Mouse (Mus musculus) retina, postnatal 7 days (tissue): ENCODE measurements around the gene Kdelc2.

ENCODE experiments used
- DNase-seq: peaks from one replicate; pipeline ENCODE4 v3.0.0-alpha.2; 2012; ENCODE audit warnings: low read depth, low spot score

Kdelc2 gene

DNA sequence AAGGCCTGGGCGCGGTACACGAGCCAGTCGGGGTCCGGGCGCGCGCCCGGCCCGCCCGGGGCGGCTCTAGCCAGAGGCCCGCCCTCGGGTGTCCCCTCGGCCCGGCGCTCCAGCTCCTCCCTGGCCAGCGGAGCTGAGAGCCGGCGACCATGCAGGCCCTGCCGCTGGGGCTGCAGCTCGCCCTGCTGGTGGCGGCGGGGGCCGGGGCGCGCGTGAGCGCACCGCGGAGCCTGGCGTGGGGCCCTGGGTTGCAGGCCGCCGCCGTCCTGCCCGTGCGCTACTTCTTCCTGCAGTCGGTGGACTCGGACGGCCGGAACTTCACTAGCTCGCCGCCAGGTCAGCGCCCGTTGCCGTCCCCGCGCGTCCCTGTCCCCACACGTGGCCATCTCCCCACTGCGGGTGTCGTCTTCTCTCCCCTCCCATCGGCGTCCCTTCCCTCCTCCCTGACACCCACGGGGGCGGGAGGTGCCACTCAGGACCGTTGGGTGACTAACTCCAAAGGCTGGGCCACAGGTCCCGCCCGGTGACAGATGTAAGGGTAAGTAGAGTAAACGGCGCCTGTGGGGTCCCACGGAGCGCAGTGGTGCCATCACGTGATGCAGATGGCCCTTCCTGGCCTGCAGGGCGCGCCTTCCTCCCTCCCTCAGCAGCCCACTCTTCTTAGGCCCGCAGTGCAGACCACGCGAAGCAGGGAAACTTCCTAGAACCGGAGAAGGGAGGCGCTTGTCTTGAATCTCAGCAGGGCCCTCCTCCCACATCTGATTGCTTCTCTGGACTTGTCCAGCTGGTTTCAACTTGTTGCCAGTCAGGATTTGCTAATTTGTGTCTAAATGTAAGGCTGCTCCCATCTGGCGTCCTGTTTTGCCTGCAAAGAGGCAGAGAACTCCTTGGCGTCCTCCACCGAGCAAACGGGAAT is at the start of gene Kdelc2:
Gene Kdelc2 (plus strand): TSS at position 75 of the 916 bp plus-strand sequence.
- DNase-seq, result peak; percentile 41

DNA sequence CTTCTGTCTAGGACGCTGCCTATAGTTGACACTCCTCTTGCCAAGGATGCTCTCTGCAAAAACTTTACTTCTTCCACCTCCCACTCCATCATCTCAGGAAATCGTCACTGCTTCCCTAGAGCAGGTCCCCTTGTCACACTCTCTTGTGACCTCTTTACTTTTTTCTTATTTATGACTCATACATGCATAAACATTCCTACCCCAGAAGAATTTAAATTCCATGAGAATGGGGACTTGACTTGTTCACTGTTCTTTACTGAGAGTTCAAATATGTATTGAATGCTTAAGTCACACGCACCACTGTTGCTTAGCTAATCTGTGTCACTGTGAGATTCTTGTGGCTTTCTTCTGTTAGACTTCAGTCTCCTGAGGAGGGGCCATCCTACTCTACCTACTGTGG is 48.7 kb upstream of the Kdelc2 start:
- DNase-seq, result no peak

DNA sequence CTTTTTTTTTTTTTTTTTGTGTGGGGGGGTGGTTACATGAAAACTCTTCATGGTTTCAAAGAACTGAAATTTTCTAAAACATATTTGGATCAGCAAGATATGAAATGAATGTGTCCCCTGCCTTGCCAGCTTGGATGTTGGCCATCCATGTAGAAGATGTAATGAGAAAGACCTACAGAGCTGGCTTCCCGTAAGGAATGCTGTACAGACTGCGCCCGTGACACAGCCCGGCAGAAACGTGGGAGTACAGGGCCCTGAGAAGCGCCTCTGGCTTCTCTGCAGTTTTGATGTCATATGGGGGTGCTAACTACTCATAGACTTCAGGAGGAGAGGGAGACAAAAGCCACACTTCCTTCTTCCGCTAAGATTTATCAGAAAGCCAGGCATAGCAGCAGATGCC is 44.2 kb upstream of the Kdelc2 start:
- DNase-seq, result no peak

DNA sequence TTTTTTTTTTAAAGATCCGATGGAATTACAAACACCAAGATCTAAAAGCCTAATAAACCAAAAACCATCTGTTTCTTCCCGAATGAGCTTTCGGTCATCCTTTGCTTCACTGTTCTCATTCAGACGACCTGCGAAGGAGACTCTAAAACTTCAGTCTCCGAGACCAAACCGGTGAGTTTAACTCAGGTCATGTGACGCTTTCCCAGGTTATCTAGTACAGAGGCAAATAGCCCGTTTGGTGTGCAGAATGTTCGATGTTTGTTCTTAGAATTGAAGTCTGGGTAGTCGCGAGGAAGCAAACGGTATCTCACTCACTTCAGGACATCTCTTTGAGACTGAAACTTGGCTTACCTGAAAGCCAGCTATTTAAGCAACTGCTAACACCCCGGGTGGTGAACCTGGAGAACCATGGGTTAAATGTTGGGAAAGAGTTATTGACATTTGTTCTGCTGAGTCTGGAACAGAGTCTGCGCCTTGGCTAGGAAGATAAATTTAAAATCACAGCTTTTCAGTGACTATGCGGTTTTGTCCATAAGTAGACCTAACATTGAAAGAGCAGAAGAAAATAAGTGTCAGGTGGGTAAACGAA is 43.4 kb upstream of the Kdelc2 start:
- no peak for DNase-seq

DNA sequence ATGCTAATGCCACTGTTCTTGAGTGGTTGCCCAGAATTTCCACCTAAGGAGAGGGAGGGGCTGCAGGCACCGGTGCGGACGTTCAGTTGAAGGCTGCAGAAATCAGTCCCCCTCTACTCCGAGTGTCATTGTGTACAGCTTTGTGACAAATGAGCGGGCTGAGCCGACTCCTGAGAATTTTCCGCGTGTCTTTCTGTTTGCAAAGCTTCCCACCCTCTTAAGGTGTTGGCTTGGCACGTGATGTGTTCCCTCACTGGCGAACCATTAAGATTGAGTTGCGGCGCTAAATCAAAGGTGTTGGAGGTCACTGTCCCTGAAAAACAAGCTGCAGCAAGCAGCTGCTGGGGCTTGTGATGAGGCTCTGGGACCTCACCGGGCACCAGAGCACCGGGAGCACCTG is 42.9 kb upstream of the Kdelc2 start:
- DNase-seq, result no peak

DNA sequence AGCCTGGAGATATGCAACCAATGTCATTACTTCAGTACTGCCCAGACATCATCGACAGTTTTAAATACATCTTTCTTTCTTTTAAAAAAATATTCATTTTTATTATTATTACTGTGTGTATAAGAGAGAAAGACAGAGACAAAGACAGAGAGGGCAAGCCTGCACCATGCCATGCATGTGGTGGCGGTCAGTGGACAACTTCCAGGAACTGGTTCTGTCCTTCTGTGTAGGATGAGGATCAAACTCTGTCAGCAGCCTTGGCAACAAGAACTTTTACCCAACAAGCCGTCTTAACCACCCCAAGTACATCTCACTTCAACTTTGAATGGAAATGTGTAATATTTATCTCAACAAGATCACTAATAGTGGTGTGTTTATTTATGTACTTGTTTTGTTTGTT is 41.8 kb upstream of the Kdelc2 start:
- DNase-seq, result no peak

GRCm38 (mm10) chr9:53344646-53345432 is 39.0 kb upstream of the Kdelc2 start:
- no peak for DNase-seq

DNA sequence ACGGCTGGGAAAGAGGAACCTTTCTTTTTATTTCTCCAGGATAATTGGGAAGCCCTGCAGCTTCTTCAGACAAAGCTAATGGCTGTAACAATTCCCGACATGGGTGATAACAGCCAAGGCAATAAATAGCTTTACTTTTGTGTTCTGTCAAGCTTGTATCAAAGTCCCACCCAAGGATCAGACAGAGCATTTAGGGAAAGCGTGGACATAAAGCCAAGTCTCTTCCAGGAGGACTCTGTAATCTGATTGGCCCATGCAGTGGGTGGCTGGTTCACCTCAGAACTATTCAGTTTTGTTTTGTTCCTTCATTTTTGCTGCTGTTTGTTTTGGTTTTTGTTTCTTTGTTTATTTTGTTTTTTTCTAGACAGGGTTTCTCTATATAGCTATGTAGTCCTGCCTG is 38.1 kb upstream of the Kdelc2 start:
- no peak for DNase-seq

DNA sequence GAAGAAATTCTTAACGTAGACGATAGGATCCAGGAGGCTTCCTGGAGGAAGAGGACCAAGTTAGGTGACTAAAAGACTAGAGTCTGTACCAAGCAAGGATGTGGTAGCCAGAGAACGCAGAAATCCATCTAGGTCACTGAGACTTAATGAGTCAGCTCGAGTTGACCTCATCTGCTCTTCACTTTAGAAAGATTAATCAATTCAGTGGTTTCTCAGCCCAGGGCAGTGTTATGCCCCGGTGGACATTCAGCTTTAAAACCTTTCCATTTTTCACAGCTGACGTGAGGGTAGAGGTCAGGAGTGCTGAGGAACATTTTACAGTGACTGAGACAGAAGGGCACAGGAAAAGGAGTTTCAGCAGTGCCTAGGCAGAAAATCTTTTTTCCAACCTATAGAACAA is 37.4 kb upstream of the Kdelc2 start:
- no peak for DNase-seq

- DNase-seq, result no peak
Measured at GRCm38 (mm10) chr9:53349211-53349610, 34.6 kb upstream of the Kdelc2 start.

DNA sequence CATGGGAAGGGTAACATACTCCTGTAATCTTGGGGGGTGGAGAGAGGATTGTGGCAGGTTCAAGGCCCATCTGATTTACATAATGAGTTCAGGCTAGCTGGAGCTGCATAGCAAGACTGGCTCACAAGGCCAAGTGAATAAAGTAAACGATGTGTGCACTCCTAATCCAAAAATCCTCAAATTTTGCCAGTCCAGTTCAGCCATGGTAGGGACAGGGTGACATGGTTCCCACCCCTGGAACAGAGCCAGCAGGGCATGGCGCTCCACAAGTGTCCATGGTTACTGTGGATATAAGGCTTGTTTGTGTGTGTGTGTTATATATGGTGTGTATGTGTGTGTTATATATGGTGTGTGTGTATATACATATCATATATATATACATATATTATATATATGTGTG is 33.5 kb upstream of the Kdelc2 start:
- no peak for DNase-seq

- no peak for DNase-seq
Measured at GRCm38 (mm10) chr9:53351899-53352298, 31.9 kb upstream of the Kdelc2 start.

DNA sequence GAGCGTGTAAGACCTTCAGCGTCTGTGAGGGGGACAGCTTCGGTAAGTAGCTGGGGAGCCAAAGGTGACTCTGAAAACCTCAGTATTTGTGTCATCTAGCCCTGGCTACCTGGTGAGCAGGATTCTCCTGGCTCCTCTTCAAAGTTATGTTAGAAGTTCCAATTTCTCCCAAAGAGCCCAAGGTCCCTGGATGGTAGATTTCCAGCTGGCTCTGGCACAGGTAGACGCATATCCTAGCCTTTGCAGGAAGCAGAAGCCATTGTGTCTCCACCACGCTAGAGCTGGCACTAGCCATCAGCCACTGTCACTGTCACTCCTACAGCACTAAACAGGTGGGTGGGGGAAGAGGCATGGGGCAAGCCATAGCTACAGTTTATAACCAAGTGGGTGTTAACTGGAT is 30.7 kb upstream of the Kdelc2 start:
- no peak for DNase-seq

- DNase-seq, result no peak
Measured at GRCm38 (mm10) chr9:53356219-53357155, 27.3 kb upstream of the Kdelc2 start.

GRCm38 (mm10) chr9:53371339-53371738 is 12.5 kb upstream of the Kdelc2 start:
- no peak for DNase-seq

DNA sequence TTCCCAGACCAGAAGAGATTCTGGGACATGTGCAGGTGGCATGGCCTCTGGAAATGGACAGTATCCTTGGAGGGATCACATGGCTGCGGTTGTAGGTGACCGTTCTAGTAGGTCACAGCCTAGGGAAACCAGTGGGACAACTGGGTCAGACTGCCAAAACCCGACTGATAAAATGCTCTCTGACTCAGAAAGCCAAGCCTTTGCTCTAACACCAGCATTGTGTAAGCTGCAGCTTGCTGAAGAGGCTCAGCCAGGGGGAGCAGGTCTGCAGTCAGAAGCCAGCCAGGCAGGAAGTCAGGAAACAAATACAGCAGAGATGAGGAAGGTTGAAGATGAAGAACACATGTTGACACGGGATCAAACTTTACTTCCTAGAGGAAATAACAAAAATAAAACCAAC is 7.9 kb upstream of the Kdelc2 start:
- DNase-seq, result no peak

- DNase-seq, result no peak
Measured at GRCm38 (mm10) chr9:53376820-53377219, 7.0 kb upstream of the Kdelc2 start.

DNA sequence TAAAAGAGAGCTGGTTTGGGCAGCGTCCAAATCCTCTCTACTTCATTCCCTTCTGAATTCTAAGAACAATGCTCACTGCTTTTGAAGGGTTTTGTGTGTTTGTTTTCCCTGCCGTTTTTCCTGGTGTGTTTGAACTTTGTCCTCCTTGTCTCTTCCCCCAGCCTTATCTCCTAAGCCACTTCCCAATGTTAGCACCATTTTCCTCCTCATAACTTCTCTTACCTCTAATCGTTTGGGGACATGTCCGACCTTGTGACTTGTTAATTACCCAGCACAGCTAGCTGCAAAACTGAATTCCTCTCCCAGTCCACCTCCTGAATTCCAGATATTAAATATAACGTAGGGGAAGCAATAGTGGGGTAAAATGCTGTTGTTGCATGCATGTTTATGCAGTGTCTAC is 6.2 kb upstream of the Kdelc2 start:
- no peak for DNase-seq

DNA sequence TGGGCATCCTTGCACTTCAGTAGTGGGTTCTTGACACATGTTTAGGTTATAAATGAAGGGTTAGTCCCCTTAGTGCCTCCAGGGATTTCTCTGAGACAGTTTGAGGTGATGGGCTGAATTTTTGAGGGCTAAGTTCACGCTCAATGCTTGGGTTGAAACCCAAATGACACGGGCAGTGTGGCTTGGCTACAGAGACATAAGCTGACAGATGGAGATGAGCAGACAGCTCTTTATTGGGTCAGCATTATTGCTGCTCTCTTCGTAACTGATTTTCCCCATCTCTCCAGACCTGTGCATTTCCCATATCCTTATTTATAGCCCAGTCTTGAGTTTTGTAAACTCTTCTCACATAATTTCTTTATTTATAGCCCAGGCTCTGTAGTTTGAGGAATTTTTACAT is 5.7 kb upstream of the Kdelc2 start:
- no peak for DNase-seq

GRCm38 (mm10) chr9:53380595-53380994 is 3.2 kb upstream of the Kdelc2 start:
- no peak for DNase-seq

GRCm38 (mm10) chr9:53381113-53381615 is 2.7 kb upstream of the Kdelc2 start:
- no peak for DNase-seq
